Mouse (Mus musculus): ENCODE measurements around the gene Carmil3. TPM values are rescaled to one million over a fixed set of nuclear protein-coding genes. Genes with fewer than 3 reads are reported as not detected.

Carmil3 gene
- 0.15 and 2.1 TPM in 2 replicates for total RNA-seq (2017)

DNA sequence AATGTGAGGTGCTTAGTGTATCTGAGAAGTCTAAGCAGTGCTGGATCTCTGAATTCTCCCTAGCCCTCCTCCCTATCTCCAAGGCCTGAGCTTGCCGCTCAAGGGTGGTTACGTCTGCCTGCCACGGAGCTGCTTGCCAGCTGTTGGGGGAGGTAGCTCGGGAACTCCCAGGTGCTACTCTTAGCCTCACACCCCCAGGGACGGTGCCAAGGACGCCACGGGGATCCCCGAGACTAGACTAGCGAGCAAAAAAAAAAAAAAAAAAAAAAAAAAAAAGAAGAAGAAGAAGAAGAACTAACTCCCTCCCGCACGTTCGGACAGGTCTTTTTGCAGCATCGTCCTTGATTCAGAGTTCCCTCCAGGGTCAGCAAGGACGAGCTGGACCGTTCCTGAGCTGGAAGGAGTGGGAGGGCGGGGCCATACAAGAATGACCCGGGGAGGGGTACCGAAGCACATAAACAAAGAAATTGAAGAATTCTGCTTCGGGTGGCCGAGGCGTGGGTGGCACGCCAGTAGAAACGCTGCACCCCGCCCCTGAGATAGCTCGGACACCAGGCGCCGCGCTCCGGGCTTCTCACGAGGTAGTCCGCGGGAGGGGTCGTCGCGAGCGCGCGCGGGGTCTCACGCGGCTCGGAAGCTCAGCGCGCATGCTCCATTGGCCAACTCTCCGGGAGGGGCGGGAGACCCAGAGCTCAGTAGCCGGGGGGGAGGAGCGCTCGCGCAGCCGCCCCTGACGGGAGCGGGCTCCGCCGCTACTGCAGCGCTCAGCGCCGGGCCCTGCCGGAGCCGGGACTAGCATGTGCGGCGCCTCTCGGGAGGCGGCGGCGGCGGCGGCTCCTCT, at the start of gene Carmil3:
Gene Carmil3, plus strand, starts transcription at position 291 of the 841 bp plus-strand sequence.
- ATAC-seq (replicated peaks; ENCODE audit: low read depth, poor library complexity, severe bottlenecking): peak; percentile 34; the same call in 1 of the 2 replicates

GRCm38 (mm10) chr14:55457693-55458092, 32.8 kb upstream of the Carmil3 start:
- no peak for ATAC-seq (replicated peaks; ENCODE audit: low read depth, poor library complexity, severe bottlenecking)

DNA sequence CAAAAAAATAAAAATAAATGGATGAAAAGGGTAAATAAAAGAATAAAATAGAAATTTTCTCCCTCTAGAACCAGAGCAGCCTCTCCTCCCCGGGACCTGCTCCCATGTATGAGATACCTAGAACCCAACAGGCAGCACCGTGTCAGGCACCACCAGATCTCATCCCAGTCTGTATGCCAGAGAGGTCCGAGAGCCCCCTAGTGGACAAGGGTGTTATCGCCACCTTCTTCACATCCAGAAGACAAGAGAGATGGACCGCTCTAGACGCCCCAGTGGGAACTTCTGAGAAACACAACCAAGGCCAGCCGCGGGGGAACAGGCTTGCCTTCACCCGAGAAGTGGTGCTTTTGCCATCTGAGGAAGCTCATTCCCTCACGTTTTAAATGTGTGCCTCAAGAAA, 32.2 kb upstream of the Carmil3 start:
- ATAC-seq (replicated peaks; ENCODE audit: low read depth, poor library complexity, severe bottlenecking): peak; percentile 98

DNA sequence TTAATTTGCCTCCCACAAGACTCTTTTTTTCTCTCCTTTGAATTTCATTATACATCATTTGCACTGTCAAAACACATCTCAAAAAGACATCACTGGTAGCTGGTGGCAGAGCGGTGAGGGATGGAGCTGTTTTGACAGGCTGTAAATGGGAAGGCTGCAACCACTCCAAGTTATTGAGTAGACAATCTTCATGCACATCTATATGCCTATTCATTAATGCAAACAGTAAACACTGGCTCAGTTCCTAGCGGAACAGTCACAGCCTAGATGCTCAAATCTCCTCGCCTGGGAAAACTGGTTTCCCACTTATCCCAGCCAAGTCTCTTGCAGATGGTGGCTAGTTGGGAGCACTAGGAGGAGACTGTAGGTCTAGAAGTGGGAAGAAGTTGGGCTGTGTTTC, 31.7 kb upstream of the Carmil3 start:
- no peak for ATAC-seq (replicated peaks; ENCODE audit: low read depth, poor library complexity, severe bottlenecking)

GRCm38 (mm10) chr14:55459796-55460195, 30.7 kb upstream of the Carmil3 start:
- no peak for ATAC-seq (replicated peaks; ENCODE audit: low read depth, poor library complexity, severe bottlenecking)

DNA sequence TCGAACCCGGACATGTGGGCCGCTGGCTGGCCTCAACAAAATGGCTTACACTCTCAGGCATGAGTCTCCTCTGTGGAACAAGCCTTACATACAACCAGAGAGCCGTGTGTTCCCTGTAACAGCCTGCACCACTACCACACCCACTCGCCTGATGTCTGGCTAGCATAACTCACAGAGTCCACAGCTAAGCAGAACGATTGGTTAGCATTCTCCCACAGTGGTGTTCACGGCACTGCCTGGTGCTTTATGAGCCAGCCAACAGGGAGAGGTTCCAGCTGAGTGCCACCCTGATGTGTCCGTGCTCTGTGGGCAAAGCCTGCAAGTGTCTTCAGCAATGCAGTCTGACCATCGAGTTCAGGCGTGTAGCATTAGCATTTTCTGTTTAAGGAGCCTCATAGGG, 30.2 kb upstream of the Carmil3 start:
- no peak for ATAC-seq (replicated peaks; ENCODE audit: low read depth, poor library complexity, severe bottlenecking)

- no peak for ATAC-seq (replicated peaks; ENCODE audit: low read depth, poor library complexity, severe bottlenecking)
Observed at GRCm38 (mm10) chr14:55461757-55462156, 28.7 kb upstream of the Carmil3 start.

GRCm38 (mm10) chr14:55466481-55466880, 24.0 kb upstream of the Carmil3 start:
- no peak for ATAC-seq (replicated peaks; ENCODE audit: low read depth, poor library complexity, severe bottlenecking)

DNA sequence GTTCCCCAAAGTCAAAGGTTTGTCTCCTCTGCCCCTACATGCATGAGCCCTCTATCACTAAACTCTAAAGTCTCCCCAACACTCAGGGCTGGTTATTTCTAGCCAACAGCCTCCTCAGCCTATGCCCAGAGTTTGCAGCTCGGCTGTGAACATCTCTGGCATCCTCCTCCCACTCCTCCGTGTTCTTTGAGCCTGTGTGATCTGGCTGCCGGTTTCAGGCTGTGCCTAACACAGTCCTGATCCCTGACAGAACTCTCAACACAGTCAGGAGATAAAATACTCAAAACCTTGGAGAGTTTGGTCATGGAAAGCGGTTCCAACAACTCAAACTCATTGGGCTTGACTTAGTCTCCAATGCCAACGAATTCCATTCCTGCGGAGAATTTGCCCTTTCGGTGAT, 23.3 kb upstream of the Carmil3 start:
- ATAC-seq (replicated peaks; ENCODE audit: low read depth, poor library complexity, severe bottlenecking): no peak

DNA sequence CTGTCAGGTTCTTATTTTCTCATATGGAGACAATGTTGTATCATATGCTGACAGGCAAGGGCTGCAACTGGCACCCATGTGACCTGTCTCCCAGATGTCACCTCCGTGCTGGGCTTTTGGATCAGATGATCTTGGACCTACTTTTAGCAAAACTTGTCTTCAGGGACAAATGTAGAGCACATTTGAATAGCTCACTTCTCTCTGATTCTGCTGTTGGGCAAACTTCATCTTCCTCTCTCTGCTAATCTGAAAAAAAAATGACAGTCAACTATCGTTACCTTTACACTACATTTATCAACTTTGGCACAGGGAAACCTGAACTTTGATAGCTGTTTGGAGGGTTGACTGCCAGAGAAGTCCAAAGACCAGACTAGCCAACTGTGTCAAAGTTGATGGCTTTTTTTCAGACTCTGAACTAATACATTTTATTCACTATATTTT, 22.1 kb upstream of the Carmil3 start:
- ATAC-seq (replicated peaks; ENCODE audit: low read depth, poor library complexity, severe bottlenecking): no peak

- ATAC-seq (replicated peaks; ENCODE audit: low read depth, poor library complexity, severe bottlenecking): no peak
Observed at GRCm38 (mm10) chr14:55469041-55469440, 21.4 kb upstream of the Carmil3 start.

GRCm38 (mm10) chr14:55469821-55470220, 20.6 kb upstream of the Carmil3 start:
- no peak for ATAC-seq (replicated peaks; ENCODE audit: low read depth, poor library complexity, severe bottlenecking)

- 0 out of 2 replicates have a peak, but pooled peaks have one; percentile 39 for ATAC-seq (replicated peaks; ENCODE audit: low read depth, poor library complexity, severe bottlenecking)
Observed at GRCm38 (mm10) chr14:55470806-55471205, 19.6 kb upstream of the Carmil3 start.

DNA sequence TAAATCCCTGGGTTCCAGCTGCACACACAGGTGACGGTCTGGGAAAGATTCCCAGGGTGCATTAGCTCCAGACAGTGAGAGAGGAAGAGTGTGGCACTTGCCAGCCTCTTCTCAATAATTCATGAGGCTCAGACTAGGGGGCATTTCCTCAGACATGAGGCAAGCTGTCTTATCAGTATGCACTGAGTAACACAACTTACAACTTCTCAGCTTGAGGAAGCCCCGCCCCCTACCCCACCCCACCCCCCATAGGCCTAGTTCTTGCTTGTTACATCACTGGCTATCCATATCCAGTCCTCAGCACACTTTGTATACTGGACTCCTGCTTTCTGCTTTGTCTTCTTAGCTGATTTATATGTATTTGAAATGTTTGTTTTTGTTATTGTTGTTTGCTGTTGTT, 14.8 kb upstream of the Carmil3 start:
- ATAC-seq (replicated peaks; ENCODE audit: low read depth, poor library complexity, severe bottlenecking): no peak

- no peak for ATAC-seq (replicated peaks; ENCODE audit: low read depth, poor library complexity, severe bottlenecking)
Observed at GRCm38 (mm10) chr14:55477421-55477820, 13.0 kb upstream of the Carmil3 start.

GRCm38 (mm10) chr14:55477829-55478228, 12.6 kb upstream of the Carmil3 start:
- no peak for ATAC-seq (replicated peaks; ENCODE audit: low read depth, poor library complexity, severe bottlenecking)

DNA sequence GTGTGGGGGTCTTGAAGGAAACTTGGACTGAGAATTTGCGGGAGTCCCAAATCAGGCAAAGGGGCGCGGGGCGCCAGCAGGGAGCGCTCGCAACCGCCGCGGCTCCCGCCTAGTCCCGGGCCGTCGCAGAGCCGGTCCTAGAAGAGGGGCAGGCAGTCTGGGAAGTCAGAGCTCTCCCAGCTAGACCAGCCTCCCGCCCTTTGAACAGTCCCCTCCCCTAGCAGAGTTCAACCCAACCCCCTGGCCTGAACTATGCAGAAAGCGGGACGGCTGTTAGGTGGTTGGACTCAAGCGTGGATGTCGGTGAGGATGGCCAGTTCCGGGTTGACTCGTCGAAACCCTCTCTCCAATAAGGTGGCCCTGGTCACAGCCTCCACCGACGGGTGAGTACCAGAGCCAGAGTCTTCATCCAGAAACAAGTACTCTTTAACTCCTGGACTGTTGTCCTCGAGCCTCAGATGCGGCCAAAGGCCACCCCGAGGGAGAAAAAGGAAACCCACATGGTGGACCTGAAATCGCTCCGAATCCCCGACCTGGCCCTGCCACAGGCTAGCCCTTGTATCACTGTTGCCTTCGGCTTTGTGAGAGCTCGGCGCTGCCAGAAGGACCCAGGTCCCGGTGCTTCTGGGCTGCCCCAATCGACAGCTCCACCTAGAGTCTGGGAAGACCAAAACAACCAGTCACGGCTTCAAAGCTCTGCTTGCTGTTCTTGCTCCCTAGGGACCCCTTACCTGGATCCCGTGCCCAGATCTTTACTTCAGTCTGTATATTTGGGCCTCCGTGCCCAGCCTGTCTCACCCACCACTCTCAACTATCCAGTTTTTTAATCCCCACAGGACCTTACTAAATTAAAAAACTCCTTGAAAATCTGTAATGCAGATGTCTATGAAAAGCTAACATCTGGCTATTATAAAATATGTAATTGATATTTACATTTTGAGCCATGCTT, 11.5 kb upstream of the Carmil3 start, which contains the start of gene Dhrs4:
Gene Dhrs4, plus strand, starts transcription at position 108 of the 949 bp plus-strand sequence.
- ATAC-seq (replicated peaks; ENCODE audit: low read depth, poor library complexity, severe bottlenecking): peak; percentile 88

- ATAC-seq (replicated peaks; ENCODE audit: low read depth, poor library complexity, severe bottlenecking): no peak
Observed at GRCm38 (mm10) chr14:55479629-55480028, 10.8 kb upstream of the Carmil3 start.

- no peak for ATAC-seq (replicated peaks; ENCODE audit: low read depth, poor library complexity, severe bottlenecking)
Observed at GRCm38 (mm10) chr14:55484430-55485085, 5.9 kb upstream of the Carmil3 start.

DNA sequence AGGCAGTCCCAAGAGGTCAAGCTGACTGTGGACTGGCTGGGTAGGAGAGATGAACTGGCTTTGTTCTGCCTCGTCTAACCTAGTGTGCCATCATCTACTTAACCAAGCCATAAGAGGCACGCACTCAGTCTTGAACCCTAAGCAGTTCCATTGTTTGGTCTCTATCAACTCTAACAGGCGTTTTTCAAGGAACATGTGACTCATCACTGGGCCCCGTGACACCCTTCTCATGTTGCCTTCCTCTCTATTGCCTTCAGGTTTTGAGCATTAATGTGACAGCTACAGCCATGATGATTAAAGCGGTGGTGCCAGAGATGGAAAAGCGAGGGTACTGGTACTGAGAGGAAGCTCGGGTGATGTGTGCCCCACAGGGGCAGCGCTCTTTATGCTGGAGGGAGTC, 3.6 kb upstream of the Carmil3 start:
- no peak for ATAC-seq (replicated peaks; ENCODE audit: low read depth, poor library complexity, severe bottlenecking)
